Mouse (Mus musculus) erythroblast, adult 5-6 weeks (primary cell): ENCODE data around the gene Cldn8. TPM values are rescaled to one million over a fixed set of nuclear protein-coding genes. Genes with fewer than 3 reads are reported as not detected.

ENCODE experiments used
- total RNA-seq, 2 experiments: library from RNA; stranded (forward) in 1 of 2; stranded (reverse) in 1 of 2; fragments of 150-400 nt in 1 of 2; fragments of 200-764, 138-1000 nt in 1 of 2; gene quantifications; 2 replicates each; pipeline versions ENCODE4 v1.2.3 to v1.2.4; 2015 to 2017; ENCODE audit warnings: low replicate concordance in 2 of 2

Cldn8 gene
- total RNA-seq, 2 experiments from 2014 or later = not detected

Other genes with a start within 250 kb of the Cldn8 start
- not detected in 2 replicates for gene Cldn17, start 56.2 kb downstream of the Cldn8 start, total RNA-seq (2015; ENCODE audit: low replicate concordance)
- not detected in 2 replicates for gene Cldn17, start 56.2 kb downstream of the Cldn8 start, total RNA-seq (2017; ENCODE audit: low replicate concordance)
- not detected in 2 replicates for gene Krtap24-1, start 49.1 kb upstream of the Cldn8 start, total RNA-seq (2015; ENCODE audit: low replicate concordance)
- not detected in 2 replicates for gene Krtap24-1, start 49.1 kb upstream of the Cldn8 start, total RNA-seq (2017; ENCODE audit: low replicate concordance)
- not detected in 2 replicates for gene 2310079G19Rik, start 64.5 kb upstream of the Cldn8 start, total RNA-seq (2015; ENCODE audit: low replicate concordance)
- gene 2310079G19Rik, start 64.5 kb upstream of the Cldn8 start, total RNA-seq (2017; ENCODE audit: low replicate concordance) = not detected in 2 replicates
- gene Krtap26-1, start 84.6 kb upstream of the Cldn8 start, total RNA-seq (2015; ENCODE audit: low replicate concordance) = not detected in 2 replicates
- not detected in 2 replicates for gene Krtap26-1, start 84.6 kb upstream of the Cldn8 start, total RNA-seq (2017; ENCODE audit: low replicate concordance)
- not detected in 2 replicates for gene Krtap27-1, start 108.5 kb upstream of the Cldn8 start, total RNA-seq (2015; ENCODE audit: low replicate concordance)
- gene Krtap27-1, start 108.5 kb upstream of the Cldn8 start, total RNA-seq (2017; ENCODE audit: low replicate concordance) = not detected in 2 replicates
- gene 2310061N02Rik, start 144.8 kb upstream of the Cldn8 start, total RNA-seq (2015; ENCODE audit: low replicate concordance) = not detected in 2 replicates
- gene 2310061N02Rik, start 144.8 kb upstream of the Cldn8 start, total RNA-seq (2017; ENCODE audit: low replicate concordance) = not detected in 2 replicates
- not detected in 2 replicates for gene Krtap13-1, start 165.7 kb upstream of the Cldn8 start, total RNA-seq (2015; ENCODE audit: low replicate concordance)
- gene Krtap13-1, start 165.7 kb upstream of the Cldn8 start, total RNA-seq (2017; ENCODE audit: low replicate concordance) = not detected in 2 replicates
- gene Krtap13, start 188.5 kb upstream of the Cldn8 start, total RNA-seq (2015; ENCODE audit: low replicate concordance) = not detected in 2 replicates
- not detected in 2 replicates for gene Krtap13, start 188.5 kb upstream of the Cldn8 start, total RNA-seq (2017; ENCODE audit: low replicate concordance)
- not detected in 2 replicates for gene 2310034C09Rik, start 195.7 kb upstream of the Cldn8 start, total RNA-seq (2015; ENCODE audit: low replicate concordance)
- gene 2310034C09Rik, start 195.7 kb upstream of the Cldn8 start, total RNA-seq (2017; ENCODE audit: low replicate concordance) = not detected in 2 replicates
- gene 2310057N15Rik, start 211.0 kb upstream of the Cldn8 start, total RNA-seq (2015; ENCODE audit: low replicate concordance) = not detected in 2 replicates
- gene 2310057N15Rik, start 211.0 kb upstream of the Cldn8 start, total RNA-seq (2017; ENCODE audit: low replicate concordance) = not detected in 2 replicates
- gene Gm5965, start 214.7 kb upstream of the Cldn8 start, total RNA-seq (2015; ENCODE audit: low replicate concordance) = not detected in 2 replicates
- not detected in 2 replicates for gene Gm5965, start 214.7 kb upstream of the Cldn8 start, total RNA-seq (2017; ENCODE audit: low replicate concordance)
- gene Gm20741, start 249.0 kb upstream of the Cldn8 start, total RNA-seq (2015; ENCODE audit: low replicate concordance) = not detected in 2 replicates
- gene Gm20741, start 249.0 kb upstream of the Cldn8 start, total RNA-seq (2017; ENCODE audit: low replicate concordance) = not detected in 2 replicates